Mouse (Mus musculus) heart, adult 9 months (tissue): Measurements from ENCODE around the gene Cep89.

ENCODE experiments used
- DNase-seq, 2 experiments: peaks; one replicate each; pipeline ENCODE4 v3.0.0; 2022; ENCODE audit warnings: low spot score in 2 of 2

Cep89 gene

DNA sequence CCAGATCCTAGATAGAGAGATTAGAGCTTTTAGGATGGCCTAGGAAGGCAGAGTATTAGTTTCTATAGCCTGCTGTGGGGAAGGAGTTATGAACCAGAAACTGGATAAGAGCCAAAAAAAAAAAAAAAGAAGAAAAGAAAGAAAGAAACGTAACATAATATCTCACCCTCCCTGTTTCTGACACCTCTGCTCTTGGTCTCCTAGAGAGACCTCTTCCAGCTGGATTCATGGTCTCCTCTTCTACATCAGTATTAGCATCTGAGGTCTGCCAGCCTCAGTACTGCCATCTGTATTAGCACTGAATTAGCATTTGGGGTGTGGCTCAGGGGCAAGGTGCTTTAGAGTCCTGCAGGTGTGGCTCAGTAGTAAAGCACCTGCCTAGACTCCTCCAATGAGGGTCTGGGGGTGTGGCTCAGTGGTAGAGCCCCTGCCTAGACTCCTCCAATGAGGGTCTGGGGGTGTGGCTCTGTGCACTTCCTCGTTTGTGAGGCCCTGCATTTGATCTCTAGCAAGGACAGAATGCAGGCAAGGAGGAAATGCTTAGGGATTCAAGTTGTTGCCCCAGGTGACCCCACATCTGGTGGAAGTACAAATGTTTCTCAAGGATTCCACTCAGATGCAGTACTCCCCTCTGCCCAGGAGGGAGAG, 14.0 kb upstream of the Cep89 start:
- no peak for DNase-seq

DNA sequence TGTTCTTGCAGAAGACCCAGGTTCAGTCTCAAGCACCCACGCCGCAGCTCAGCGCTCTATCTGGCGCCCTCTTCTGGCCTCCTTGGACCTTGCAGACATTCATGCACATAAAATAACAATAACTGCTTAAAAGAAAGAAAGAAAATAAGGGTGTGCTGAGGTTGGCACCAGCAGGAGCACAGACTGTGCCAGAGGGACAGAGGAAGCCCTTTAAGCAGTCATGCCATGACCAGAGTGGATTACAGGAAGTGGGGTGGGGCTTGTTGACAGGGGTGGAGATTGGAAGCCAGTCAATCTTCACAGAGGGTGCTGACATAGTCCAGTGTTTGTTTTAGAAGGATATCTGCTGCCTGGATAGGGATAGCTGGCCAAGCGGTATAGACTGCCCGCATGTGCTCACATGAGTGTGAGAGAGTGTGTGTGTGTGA, 10.3 kb upstream of the Cep89 start:
- DNase-seq = peak; percentile 16 to 23

DNA sequence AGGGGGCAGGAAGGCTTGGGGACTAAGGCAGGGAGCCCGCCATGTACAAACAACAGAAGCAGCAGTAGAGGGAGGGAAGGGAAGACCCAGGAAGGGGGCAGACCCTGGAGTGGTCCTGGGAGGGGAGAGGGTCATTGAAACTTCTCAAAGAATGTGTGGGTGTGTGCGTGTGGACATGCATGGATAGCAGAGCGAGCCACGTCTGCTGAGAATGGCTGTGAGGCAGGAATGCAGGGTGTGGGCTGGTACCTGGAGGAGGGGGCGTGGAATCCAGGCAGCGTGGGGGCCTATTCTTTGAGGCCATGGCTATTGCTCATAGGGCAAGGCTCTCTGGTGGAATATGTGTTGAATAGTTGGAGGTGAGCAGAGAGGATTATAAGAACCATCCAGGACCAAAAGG, 8.1 kb upstream of the Cep89 start:
- no peak for DNase-seq

DNA sequence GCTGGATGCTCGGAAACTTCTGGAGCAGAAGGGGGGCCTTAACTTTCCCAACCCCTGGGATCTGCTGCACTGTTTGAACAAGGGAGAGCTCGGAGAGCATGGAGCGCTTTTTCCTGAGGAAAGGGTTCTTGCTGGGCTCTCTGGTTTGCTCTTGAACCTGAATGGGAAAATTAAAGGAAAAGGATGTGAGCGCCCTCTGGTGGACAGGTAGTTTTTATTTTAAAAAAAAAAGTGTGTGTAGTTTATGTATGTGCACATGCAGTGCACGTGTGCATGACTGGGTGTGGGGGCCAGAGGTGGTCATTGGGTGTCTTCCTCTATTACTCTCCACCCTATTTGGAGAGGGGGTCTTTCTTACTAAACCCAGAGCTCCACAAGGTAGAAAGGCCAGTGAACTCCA, 3.9 kb upstream of the Cep89 start:
- peak in 1 of 2 experiments; percentile 10 for DNase-seq

DNA sequence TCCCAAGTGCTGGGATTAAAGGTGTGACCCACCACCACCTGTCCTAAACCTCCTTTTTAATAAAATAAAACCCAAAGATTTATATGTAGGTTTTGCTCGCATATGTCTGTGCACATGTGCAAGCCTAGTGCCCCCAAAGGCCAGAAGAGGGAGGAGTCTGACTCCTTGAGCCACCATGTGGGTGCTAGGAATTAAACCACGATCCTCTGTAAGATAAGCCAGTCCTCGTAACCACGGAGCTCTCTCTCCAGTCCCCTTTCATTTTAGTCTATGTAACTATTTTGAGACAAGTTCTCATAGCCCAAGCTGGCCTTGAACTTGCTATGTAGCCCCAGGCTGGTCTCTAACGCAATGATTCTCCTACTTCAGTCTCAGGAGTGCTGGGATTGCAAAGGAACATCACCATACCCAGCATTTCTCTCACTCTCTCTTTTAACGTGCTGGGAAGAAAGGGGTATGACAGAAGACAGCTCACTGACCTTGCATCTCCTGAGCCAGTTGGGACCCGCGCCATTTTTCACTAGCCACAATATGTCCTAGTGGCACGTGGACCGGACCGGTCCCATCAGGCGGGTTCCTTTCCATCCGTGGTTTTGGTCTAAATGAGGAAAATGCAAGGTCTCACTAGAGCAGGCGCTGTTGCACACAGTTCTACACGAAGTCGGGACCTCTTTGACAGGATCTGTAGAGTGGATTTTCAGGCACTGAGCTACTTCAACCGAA, 940 bp upstream of the Cep89 start:
- peak; percentile 5 to 13 for DNase-seq

DNA sequence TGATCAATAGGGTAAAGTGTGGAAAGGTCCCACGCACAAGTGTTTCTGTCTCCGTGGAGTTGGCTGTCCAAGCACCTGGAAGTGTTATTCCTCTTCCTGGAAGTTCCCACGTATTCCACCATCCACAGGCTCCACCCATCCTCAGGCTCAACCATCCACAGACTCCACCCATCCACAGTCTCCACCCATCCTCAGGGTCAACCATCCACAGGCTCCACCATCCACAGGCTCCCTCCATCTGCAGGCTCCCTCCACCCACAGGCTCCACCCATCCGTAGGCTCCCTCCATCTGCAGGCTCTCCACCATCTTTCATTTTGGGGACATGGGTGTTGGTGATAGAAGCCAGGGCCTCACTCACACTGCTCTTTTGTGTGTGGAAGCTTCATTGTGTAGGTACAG, 4.3 kb downstream of the Cep89 start:
- no peak for DNase-seq

DNA sequence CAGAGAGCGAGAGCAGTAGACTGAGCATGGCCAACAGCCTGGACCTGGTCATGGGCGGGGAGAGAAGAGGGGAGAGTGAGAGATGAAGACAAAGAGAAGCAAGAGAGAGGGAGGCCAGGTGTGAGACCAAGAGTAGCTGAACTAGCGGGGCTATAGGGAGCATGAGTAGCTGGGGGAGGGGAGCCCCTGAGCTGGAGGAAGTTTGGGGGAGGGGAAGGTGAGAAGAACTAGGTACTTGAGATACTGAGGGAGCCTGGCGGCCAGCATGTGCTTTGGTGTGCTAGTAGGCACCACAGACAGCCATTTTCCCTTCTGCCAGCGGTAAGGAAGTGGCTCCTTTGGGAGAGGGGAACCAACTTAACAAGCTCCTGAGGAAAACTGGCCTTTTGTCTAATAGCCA, 18.4 kb downstream of the Cep89 start:
- DNase-seq = no peak

DNA sequence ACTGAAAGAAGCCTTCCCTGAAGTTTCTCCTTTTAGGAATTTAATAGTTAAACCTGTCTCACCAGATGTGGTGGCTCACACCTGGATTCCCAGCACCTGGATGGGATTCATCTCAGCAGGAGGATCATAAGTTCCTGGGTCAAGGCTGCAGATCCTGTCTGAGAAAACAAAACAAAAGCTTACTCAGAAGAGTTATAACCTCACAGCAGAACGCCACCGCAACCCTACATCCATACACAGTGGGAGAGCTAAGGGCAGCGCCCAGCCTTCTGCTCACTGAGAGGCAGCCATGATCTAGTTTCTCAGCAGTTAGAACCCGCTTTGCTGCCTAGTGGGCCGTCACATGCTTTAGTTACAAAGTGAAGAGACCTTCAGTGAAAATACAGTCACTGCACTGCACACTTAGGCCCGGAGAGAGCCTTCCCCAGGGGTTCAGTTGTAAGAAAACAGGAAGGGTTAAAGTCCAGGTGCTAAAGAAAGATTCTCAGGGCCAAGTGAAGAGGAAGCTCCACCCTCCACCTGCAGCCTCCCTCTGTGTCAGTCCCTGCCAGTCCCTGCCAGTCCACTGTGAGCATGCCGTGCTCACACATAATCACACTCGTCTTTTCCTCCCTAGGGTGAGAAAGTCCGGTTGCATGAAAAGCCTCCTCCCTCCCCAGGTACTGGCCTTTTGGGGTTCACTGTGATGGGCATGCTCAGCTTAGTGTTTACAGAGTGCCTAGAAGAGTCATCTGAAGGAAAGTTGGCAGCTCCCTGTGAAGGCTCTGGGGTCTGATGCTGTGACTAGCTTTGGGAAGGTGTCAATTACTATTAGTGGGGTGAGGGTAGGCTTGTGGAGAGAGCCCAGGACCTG, 19.2 kb downstream of the Cep89 start:
- no peak for DNase-seq

DNA sequence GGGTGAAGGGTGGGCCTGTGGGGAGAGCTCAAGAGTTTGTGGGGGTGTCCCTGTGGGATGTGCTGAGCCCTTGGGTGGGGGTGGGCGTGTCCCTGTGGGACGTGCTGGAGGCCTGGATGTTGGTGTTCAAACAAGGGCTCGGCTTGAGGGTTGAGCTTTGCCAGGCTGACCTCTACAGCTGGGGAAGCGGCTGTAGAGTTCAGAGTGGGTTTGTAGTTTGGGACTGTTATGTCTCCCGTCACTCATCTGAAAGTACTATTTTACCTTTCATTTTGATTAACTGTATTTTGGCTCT, 19.8 kb downstream of the Cep89 start:
- DNase-seq = no peak

DNA sequence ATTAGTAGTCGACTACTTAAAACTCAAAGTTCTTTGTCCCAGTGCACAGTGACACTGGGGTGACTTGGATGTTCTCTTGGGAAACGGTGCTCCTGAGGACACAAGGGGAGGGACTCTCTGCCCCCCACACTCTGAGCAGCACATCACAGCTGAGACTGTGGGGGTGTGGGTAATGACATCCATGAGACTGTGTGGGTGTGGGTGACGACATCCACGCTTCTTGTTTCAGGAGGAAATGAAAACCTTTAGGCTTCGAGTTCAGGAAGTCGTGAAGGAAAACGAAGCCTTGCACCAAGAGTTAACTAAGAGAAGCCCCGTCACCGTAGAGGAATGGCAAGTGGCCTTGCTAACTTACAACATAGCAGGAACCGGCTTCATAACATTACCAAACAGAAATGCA, 26.2 kb downstream of the Cep89 start:
- no peak for DNase-seq

DNA sequence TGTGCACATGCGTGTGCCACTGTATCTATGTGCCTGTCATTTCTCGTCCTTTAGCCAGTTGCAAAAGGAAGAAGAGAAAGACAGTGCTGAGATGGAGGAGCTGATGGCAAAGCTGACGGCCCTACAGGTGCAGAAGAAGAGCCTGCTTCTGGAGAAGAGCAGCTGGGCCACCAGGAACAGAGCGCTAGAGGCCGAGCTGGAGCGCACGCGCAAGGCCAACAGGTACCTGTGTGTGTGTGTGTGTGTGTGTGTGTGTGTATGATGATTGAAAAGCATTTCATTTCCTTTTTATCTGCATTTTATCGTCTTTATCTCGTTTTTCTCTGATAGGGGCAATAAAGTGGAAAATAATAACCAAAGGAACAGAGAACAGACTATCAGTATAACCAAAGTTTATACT, 31.3 kb downstream of the Cep89 start:
- no peak for DNase-seq

DNA sequence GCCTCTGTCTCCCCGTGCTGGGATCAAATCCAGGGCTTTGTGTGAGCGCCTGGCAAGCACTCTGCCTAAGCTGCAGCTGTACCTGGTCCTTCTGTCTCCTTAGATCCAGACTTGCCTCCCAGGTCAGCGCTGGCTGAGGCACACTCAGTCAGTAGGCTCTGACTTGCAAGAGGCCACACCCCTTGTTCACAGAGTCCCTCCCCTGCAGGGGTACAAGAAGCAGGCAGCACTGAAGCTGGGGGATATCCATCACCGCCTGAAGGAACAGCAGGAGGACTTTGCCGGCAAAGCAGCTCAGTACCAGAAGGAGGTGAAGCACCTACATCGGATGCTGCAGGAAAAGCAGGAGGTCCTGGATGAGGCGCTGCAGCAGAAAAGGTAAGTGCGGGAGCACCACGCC, 38.4 kb downstream of the Cep89 start:
- no peak for DNase-seq

DNA sequence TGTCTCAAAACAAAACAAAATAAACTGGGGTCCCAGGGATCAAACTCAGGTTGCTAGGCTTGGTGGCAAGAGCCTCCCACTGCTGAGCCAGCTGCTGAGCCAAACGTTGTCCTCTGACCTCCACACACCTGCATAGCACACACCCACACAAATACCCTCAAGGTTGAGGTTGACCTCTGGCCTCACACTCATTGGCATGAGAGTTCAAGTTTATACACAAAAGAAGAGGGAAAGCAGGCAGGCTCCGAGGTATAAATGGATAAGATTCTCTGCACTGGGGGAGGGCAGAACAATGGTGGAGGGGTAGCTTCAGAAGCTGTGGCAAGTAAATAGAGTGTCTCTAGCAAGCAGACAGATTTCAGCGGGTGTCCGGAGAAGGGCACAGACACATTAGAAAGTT, 50.7 kb downstream of the Cep89 start:
- no peak for DNase-seq

DNA sequence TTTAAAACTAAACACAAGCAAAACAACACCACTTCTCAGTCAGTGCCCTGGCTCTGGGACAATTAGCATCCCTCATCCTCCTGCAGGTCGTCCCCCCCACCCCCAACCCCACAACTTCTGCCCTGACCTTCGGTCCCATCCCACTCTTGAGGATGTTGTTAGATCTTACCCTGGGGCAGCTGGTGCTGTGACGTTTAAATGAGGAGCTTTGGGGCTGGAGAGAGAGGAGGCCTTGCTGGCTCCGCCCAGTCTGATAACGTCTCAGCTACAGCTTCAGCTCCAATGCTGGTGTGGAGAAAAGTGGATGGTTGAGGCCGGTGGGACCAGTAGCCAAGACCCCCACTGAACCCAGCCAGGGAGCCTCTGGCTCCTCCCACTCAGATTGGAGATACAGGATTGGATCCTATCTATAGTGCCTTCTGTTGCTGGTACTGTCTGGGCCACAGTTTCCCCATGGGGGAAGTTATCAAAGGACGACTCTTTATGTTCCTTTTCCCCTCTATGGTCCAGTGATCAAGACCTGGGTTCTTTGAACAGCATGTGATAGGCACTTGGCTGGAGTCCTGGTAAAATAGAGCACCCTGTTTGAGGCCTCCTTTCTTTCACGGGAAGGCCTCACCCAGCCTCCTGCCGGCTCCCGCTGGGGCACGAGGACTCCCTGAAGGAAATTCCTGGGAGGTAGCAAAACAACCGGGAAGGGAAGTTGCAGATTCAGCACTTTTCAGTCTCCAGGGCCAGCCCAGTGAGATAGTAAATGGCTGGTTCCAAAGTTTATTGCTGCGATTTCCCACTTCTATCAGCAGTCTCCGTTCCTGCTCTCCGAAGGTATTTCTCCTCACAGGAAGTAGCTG, 51.4 kb downstream of the Cep89 start, which contains the start of gene Slc7a9:
TSS of gene Slc7a9 (plus strand) at position 801 of the 851 bp plus-strand sequence.
- DNase-seq = no peak

DNA sequence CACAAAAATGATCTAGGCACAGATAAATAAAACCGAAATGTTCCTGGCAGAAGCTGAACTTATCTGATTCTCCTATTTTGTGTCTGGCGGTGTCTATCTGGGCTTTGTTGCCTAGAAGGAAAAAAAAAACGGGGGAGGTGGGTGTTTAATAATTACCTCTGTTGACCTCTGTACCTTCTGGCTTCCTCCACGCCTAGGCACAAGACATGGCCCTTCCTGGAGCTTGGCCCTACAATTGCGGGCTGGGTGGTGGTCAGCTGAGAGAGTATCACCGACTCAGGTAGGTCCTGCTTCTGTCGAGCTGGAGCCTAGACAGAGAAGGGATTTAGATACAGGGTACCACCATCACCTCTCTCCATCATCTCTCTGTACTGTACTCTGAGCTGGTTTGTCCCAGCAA, 52.0 kb downstream of the Cep89 start:
- DNase-seq = no peak

DNA sequence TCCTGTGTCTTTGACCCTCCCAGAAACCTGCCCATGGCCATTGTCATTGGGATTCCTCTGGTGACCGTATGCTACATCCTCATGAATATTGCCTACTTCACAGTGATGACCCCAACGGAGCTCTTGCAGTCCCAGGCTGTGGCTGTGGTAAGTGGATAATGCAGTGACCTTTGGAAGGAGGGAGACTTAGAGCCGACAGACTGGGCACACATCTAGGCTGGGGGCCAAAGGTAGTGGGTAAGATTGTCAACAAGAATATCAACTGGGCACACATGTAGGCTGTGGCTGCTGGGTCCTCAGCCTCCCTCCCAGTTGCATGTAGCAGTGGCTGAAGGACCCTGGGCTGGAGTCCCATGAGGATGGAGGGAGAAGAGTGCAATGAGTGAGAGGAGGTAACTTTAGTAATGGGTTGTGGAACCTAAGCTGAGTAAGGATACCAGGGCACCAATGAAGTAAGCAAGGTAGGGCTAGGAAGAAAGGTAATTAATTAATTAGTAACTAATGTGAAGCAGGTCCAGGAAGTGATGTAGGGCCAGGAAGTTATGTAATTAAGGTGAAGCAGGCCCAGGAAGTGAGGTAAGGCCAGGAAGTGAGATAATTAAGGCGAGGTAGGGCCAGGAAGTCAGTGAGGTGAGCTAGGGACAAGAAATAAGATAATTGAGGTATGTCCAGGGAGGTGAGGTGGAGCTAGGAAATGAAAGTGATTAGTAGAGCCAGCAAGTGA, 59.4 kb downstream of the Cep89 start:
- DNase-seq = no peak

DNA sequence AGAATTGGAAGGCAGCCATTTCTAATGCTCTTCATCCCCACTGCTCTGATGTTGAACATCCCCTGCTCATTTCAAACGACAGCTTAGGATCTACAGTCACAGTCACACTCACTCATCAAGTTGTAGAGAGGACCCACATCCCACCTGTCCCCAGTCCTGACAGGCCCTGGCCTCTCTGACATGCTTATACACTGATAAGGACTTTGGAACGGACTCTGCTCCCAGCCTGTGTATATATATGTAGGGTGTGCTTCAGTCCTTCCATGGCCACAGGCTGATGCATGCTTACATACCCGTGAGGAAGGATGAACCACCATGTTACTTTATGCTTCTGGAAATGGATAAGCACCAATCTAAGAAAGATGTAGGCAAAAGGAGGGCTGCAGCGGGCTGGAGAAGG, 64.1 kb downstream of the Cep89 start:
- no peak for DNase-seq

DNA sequence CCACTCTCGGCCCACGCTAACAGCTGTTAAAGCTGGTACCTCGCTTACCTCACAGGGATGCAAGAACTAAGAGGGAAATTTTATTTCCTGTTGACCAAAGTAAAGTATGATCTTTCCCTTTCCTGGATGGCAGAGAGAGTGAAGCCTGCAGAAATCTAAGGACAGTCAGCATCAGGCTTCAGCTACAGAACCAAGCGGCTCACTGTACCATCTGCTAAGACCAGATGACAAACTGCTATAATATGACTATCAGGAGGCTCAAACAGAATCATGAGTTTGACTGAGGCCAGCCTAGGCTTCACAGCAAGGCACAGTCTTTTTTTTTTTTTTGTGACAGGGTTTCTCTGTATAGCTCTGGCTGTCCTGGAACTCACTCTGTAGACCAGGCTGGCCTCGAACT, 68.2 kb downstream of the Cep89 start:
- no peak for DNase-seq

DNA sequence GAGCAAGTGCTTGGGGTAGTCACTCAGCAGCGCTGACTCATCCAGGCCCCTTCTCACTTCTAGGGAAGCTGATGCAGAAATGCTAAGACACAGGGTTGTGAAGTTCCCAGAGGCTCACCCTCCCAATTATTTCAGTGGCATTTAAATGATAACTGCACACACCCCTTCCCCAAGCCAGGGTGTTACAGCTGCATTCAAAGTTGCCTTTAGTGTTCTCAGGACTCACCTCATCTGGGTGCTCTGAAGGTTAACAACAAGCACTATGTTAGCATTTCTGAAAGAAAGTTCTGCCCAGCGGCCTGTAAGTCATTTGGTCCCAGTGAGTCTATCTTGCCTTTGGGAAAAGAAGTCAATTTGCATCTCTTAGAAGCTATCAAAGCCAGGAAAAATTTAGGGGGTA, 71.0 kb downstream of the Cep89 start:
- DNase-seq = no peak

DNA sequence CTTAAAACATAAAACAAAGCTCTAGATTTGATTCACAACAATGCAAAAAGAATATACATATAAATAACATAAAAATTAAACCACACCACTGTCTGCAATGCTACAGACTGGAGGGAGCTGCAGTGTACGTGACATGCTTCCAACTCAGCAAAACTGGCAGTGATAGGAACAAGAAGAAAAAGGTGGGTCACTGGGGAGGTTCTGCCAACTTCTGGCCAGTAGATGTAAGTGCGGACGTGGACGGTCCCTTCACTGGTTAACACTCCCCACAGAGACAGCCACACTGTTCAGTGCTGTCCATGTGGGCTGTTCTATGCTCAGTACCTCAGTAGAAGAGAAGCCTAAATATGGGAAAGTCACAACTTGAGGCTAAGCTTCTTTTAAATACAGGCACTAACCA, 74.0 kb downstream of the Cep89 start:
- DNase-seq = no peak

DNA sequence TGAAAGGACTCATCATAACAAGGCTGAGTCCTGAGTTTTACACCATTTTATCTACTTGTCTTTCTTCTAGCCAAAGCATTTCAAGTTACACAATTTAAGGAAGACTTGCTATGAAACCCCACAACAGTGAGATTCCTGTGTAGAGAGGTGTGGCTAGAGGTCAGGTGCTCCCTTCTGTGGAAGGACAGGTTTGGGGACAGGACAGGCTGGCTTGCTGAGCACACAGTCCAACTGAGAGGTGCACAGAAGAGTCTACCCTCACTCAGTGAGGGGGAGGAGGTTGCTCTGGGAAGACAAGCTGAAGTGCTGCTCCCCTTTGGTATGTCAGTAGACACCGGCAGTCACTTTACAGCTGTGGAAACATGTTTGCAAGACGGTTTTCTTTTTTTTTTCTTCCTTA, 79.6 kb downstream of the Cep89 start:
- DNase-seq = no peak
